Mouse (Mus musculus) spleen, adult 2 months (tissue): Measurements from ENCODE around the gene Jsrp1.

Source experiments
- CTCF ChIP-seq: fragments of 200-500 bp; IDR thresholded peaks from 2 replicates; pipeline ENCODE4 v1.5.1; 2011; ENCODE audit warnings: mild to moderate bottlenecking, inconsistent platforms; ENCODE audit not compliant: insufficient read depth, insufficient read length, insufficient replicate concordance; ENCODE audit errors: extremely low read depth
- POLR2A ChIP-seq: fragments of 200-500 bp; IDR thresholded peaks from 2 replicates; pipeline ENCODE4 v1.6.1; 2011; ENCODE audit warnings: low read depth, low read length, inconsistent platforms

- TF ChIP-seq CTCF, result no peak
- no peak for TF ChIP-seq POLR2A
These were observed 25.1 kb upstream of the Jsrp1 start for GRCm38 (mm10) chr10:80838346-80838912.
